Mouse (Mus musculus) gonadal fat pad, adult 2 months (tissue): Measurements from ENCODE around the gene Fxyd7. TPM values are rescaled to one million over a fixed set of nuclear protein-coding genes. Genes with fewer than 3 reads are reported as not detected.

Experiments used
- DNase-seq: peaks from one replicate; pipeline ENCODE4 v3.0.0-alpha.2; 2012; ENCODE audit warnings: low read depth
- polyA plus RNA-seq: library from polyadenylated mRNA; depleted of rRNA; stranded (reverse); fragments of >200 nt; gene quantifications from 2 replicates; pipeline ENCODE4 v1.2.3, GENCODE M21; 2012

Gene Fxyd7
- polyA plus RNA-seq, 1 experiment, result 5.0 TPM

GRCm38 (mm10) chr7:31076492-31076891 lies 25.2 kb upstream of the Fxyd7 start, which contains the start of gene Fxyd3:
Fxyd3 (minus strand) TSS chr7:31076704.
- no peak for DNase-seq

GRCm38 (mm10) chr7:31074713-31075069 lies 23.4 kb upstream of the Fxyd7 start:
- no peak for DNase-seq

GRCm38 (mm10) chr7:31074061-31074712 lies 22.9 kb upstream of the Fxyd7 start:
- DNase-seq, result peak; percentile 81

- no peak for DNase-seq
Observed at GRCm38 (mm10) chr7:31073546-31073945, 22.3 kb upstream of the Fxyd7 start.

- no peak for DNase-seq
Observed at GRCm38 (mm10) chr7:31072326-31072725, 21.1 kb upstream of the Fxyd7 start.

GRCm38 (mm10) chr7:31070324-31070723 lies 19.1 kb upstream of the Fxyd7 start:
- DNase-seq, result no peak

- no peak for DNase-seq
Observed at GRCm38 (mm10) chr7:31069491-31069890, 18.2 kb upstream of the Fxyd7 start.

GRCm38 (mm10) chr7:31067836-31068235 lies 16.6 kb upstream of the Fxyd7 start:
- no peak for DNase-seq

GRCm38 (mm10) chr7:31063074-31063560 lies 11.8 kb upstream of the Fxyd7 start:
- DNase-seq, result no peak

- DNase-seq, result no peak
Observed at GRCm38 (mm10) chr7:31060621-31061010, 9.3 kb upstream of the Fxyd7 start.

- DNase-seq, result no peak
Observed at GRCm38 (mm10) chr7:31059919-31060620, 8.8 kb upstream of the Fxyd7 start.

GRCm38 (mm10) chr7:31059108-31059507 lies 7.8 kb upstream of the Fxyd7 start, which contains the start of gene Lgi4:
Lgi4 (plus strand) TSS chr7:31059342.
- no peak for DNase-seq

- DNase-seq, result no peak
Observed at GRCm38 (mm10) chr7:31058211-31058610, 6.9 kb upstream of the Fxyd7 start.

- DNase-seq, result no peak
Observed at GRCm38 (mm10) chr7:31057730-31058129, 6.5 kb upstream of the Fxyd7 start.

GRCm38 (mm10) chr7:31057071-31057470 lies 5.8 kb upstream of the Fxyd7 start, which contains the start of gene Fxyd1:
Fxyd1 (minus strand) TSS chr7:31057199.
- no peak for DNase-seq

GRCm38 (mm10) chr7:31056448-31056847 lies 5.2 kb upstream of the Fxyd7 start:
- no peak for DNase-seq

GRCm38 (mm10) chr7:31055883-31056282 lies 4.6 kb upstream of the Fxyd7 start:
- DNase-seq, result no peak

GRCm38 (mm10) chr7:31055354-31055824 lies 4.1 kb upstream of the Fxyd7 start:
- DNase-seq, result no peak

GRCm38 (mm10) chr7:31054661-31055320 lies 3.5 kb upstream of the Fxyd7 start:
- DNase-seq, result no peak

- DNase-seq, result no peak
Observed at GRCm38 (mm10) chr7:31053882-31054447, 2.7 kb upstream of the Fxyd7 start.

GRCm38 (mm10) chr7:31052636-31053434 lies 1.6 kb upstream of the Fxyd7 start:
- DNase-seq, result no peak
